ENCODE assay signal across 33 mouse cellular contexts in the genomic region with DNA sequence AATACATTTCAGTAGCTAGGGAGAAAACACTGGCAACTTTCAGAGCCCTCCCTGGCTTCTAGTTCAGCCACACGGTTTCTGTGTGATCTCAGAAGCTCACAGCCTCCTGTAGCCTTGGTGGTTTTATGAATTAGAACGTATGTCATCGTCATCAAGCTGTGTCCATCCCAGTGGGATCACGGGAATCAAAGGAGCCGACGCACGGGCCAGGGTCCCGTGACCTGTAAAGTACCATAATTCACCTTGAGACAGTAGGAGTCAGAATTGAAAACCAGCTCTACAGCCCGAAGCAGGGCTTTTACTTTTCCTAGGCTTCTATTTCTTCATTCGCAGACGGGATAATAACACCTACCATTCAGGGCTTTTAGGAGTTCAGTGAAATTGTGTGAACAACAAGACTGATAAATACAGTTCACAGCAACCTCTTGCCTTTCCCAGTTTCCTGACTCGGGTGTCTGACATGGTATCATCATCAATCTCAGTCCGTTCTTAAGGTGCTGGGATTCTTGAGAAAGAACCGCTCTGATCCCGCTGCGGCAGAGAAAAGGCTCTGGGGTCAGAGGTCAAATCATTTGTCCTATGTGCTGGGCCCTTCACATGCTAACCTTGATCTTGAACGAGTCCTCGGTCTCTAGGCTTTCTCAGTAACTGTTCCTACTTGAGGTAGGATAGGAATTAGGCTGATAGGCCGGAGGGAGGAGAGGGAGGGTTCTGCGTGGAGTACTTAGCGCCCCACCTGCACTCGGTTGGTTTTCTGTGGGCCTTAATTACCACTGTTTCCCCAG. TPM values are rescaled to one million over a fixed set of nuclear protein-coding genes. Genes with fewer than 3 reads are reported as not detected.
DNase-seq lines count a peak whose midpoint lies in the region; ATAC-seq and TF ChIP-seq lines count a peak whose summit lies in the region.
"Had no signal": no experiment of that assay in that cellular context is flagged by ENCODE, and none has a peak within 500 bp of the region (broad histone marks: within the 10 kb centered on the region; RNA-seq: fewer than 3 reads in every experiment).

No protein-coding gene starts in this region.

- H3K36me3 ChIP-seq in midbrain, postnatal 0 days (ENCODE audit: insufficient read depth, low read length), result no peaks in the 10 kb centered on the region
- H3K36me3 ChIP-seq: embryonic facial prominence, embryonic 10.5 days; embryonic facial prominence, embryonic 13.5 days; forebrain, embryonic 12.5 days; forebrain, embryonic 15.5 days; G1E; heart, embryonic 10.5 days; heart, embryonic 13.5 days had no signal

- H3K4me3 ChIP-seq in midbrain, postnatal 0 days (ENCODE audit: low read depth, low read length), result no peak overlapping the region
- H3K4me3 ChIP-seq: embryonic facial prominence, embryonic 10.5 days; embryonic facial prominence, embryonic 13.5 days; erythroblast, embryonic 14.5 days; forebrain, embryonic 12.5 days; forebrain, embryonic 15.5 days; heart, embryonic 10.5 days; heart, embryonic 13.5 days had no signal

- no peak for ATAC-seq in midbrain, postnatal 0 days (ENCODE audit: low FRiP score)
- ATAC-seq: activated CD4-positive, CD25-positive, alpha-beta regulatory T cell, adult 4 months; forebrain, embryonic 15.5 days; hindbrain, postnatal 0 days; inflammation-experienced regulatory T-cells, adult 6 months; intestine, embryonic 16.5 days; Patski had no signal

- no peaks in the 10 kb centered on the region for H3K9me3 ChIP-seq in midbrain, postnatal 0 days (ENCODE audit: low read length)
- H3K9me3 ChIP-seq: embryonic facial prominence, embryonic 10.5 days; embryonic facial prominence, embryonic 13.5 days; forebrain, embryonic 12.5 days; forebrain, embryonic 15.5 days; heart, embryonic 10.5 days; heart, embryonic 13.5 days had no signal

- no peaks in the 10 kb centered on the region for H3K27me3 ChIP-seq in midbrain, postnatal 0 days (ENCODE audit: insufficient read depth, low read length)
- H3K27me3 ChIP-seq: embryonic facial prominence, embryonic 13.5 days; forebrain, embryonic 12.5 days; forebrain, embryonic 15.5 days; heart, embryonic 13.5 days had no signal

- H3K9ac ChIP-seq in midbrain, postnatal 0 days (replicated peaks; ENCODE audit: low read length, poor library complexity, severe bottlenecking), result no peak overlapping the region
- H3K9ac ChIP-seq: embryonic facial prominence, embryonic 13.5 days; forebrain, embryonic 12.5 days; forebrain, embryonic 15.5 days; heart, embryonic 13.5 days; hindbrain, embryonic 14.5 days had no signal

- no peak for TF ChIP-seq CTCF in midbrain, postnatal 0 days (IDR thresholded peaks at IDR 0.05)

- H3K27ac ChIP-seq in midbrain, postnatal 0 days (ENCODE audit: low read depth, low read length), result no peak overlapping the region
- H3K27ac ChIP-seq: embryonic facial prominence, embryonic 10.5 days; embryonic facial prominence, embryonic 13.5 days; forebrain, embryonic 12.5 days; forebrain, embryonic 15.5 days; heart, embryonic 10.5 days; heart, embryonic 13.5 days; hindbrain, embryonic 14.5 days; hindbrain, postnatal 0 days had no signal

- no peaks in the 10 kb centered on the region for H3K4me1 ChIP-seq in midbrain, postnatal 0 days (ENCODE audit: insufficient read depth, low read length)
- H3K4me1 ChIP-seq: embryonic facial prominence, embryonic 13.5 days; forebrain, embryonic 15.5 days had no signal

- H3K4me2 ChIP-seq in midbrain, postnatal 0 days (ENCODE audit: low read depth, low read length, poor library complexity, severe bottlenecking), result no peak overlapping the region
- H3K4me2 ChIP-seq: embryonic facial prominence, embryonic 13.5 days; forebrain, embryonic 12.5 days; forebrain, embryonic 15.5 days; heart, embryonic 13.5 days; hindbrain, embryonic 14.5 days had no signal

- DNase-seq in adrenal gland, adult (ENCODE audit: inconsistent age in 2 of 2, low spot score in 1 of 2), result peak; percentile 27 to 65
- no peak for DNase-seq in adrenal gland, postnatal 4 days (ENCODE audit: low spot score in 2 of 2)
- DNase-seq in ES-CJ7 (ENCODE audit: low read depth, low spot score), result peak; percentile 22
- peak; percentile 19 for DNase-seq in adrenal gland, adult 8-10 months
- peak; percentile 7 for DNase-seq in adrenal gland, postnatal 25 days
- DNase-seq in neural tube, embryonic 10.5 days (ENCODE audit: extremely low spot score, low spot score), result no peak
- DNase-seq in ovary, postnatal 14 days (ENCODE audit: low spot score), result no peak
- DNase-seq in midbrain, postnatal 0 days (ENCODE audit: low spot score), result no peak
- DNase-seq: cerebellum, adult 11-12 months; cerebellum, adult 8-10 months; cerebellum, postnatal 10 days; cerebellum, postnatal 36 days; embryo, embryonic 11 days; gastrocnemius, postnatal 10 days; gastrocnemius, postnatal 36 days; heart, adult 18-20 months; heart, postnatal 14 days; heart, postnatal 4 days; kidney, adult 18-20 months had no signal

- 93% methylated on average over 22 of the region's 22 CpGs for WGBS in midbrain, postnatal 0 days

RNA-seq across cellular contexts. Expression of gene Man2a1, which starts 43.7 kb away (rescaled TPM):
- total RNA-seq in adrenal gland, postnatal 4 days (2021), result 100 to 1,000 TPM; 118 to 124 TPM
- total RNA-seq in adrenal gland, adult 8-10 months (2022), result 100 to 1,000 TPM; 112 to 154 (median 134) TPM
- total RNA-seq in adrenal gland, postnatal 25 days (2021), result 176 and 192 TPM in 2 replicates
- total RNA-seq in midbrain, postnatal 0 days (2014; rRNA removed), result 19.0 and 28.8 TPM in 2 replicates
- polyA plus RNA-seq in midbrain, postnatal 0 days (2015; fragmentation: Nextera tagmentation; extraction: Ambion mirVana), result 2.6 and 3.2 TPM in 2 replicates
- total RNA-seq: G1E had no signal
- polyA plus RNA-seq: G1E had no signal

Comparison
In these comparisons a context has a peak if more than half of its experiments do, and no peak if none do; other contexts are left out.
1. DNase-seq: peak in adrenal gland, adult (2 of 2), ES-CJ7 (single experiment), adrenal gland, adult 8-10 months (single experiment) and adrenal gland, postnatal 25 days (single experiment); none in adrenal gland, postnatal 4 days (0 of 2), neural tube, embryonic 10.5 days (single experiment), ovary, postnatal 14 days (single experiment) and midbrain, postnatal 0 days (single experiment).